Mouse (Mus musculus) E14TG2a.4 (cell line): ENCODE data around the gene Greb1.

Experiments
- CTCF ChIP-seq: conservative IDR thresholded peaks from 2 replicates; pipeline ENCODE4 v1.5.1; 2014; ENCODE audit warnings: low read length
- POU5F1 ChIP-seq: IDR thresholded peaks from 2 replicates; pipeline ENCODE4 v1.6.1; 2014; ENCODE audit warnings: low read length, borderline replicate concordance

GRCm38 (mm10) chr12:16694783-16695182, 105.9 kb downstream of the Greb1 start:
- no peak for TF ChIP-seq CTCF
- no peak for TF ChIP-seq POU5F1
